Mouse (Mus musculus): ENCODE measurements around the gene Tmem9.

DNA sequence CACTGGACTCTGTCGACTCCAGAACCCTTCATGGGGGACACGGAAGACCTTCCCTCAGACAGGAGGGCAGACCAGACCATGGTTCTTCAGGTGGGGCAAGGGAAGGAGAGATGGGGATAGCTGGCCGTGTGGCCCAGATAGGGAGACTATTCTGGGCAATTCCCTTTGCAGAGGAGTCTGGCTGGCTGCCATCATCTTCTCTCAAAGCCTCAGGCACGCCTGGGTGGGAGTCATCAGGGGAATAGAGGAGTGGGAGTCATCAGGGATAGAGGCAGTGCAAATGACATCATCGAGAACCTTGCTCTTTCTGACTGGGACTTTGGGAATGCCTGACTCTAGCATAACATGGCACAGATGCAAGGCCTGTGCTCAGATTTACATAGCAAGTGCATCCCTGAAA is 56.0 kb downstream of the Tmem9 start:
- TF ChIP-seq POLR2A (IDR thresholded peaks at IDR 0.05; ENCODE audit: low read depth, low read length) (no peak), CTCF (IDR thresholded peaks at IDR 0.05; ENCODE audit: borderline replicate concordance, insufficient read depth, low read length) (no peak)

Measured in embryonic fibroblast, embryonic 13.5 days (primary cell).